Mouse (Mus musculus): ENCODE data around the gene Gli3.
A peak's percentile ranks its signal among the peaks of the same experiment; 100 is the strongest.

DNA sequence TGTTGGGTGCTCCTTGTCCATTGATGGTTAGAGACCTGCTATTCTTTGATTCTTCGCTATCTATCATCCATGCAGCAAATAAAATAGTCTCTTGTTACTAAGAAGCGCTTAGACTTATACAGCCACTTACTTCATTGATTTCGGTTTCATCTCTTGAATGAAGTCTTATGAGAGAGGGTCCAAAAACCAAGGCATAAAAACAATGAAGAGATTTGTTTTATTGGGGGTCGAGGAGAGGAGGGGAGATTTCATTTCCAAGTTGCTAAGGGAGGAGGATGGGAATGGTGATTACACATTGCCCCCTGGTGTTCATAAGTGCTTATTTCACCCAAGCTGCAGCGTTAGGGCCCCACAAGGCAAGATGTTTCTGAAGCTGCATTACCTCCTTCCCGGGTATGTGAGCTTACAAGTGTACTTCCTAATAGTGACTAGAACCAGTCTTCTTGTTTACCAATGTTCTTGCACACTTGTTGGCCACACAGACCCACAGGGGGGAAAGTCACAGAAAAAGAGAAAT is 299.9 kb downstream of the Gli3 start:
- TF ChIP-seq CTCF (IDR thresholded peaks at IDR 0.05; ENCODE audit: control insufficient read depth, insufficient read depth, insufficient read length), result peak; percentile 55
- no peak for TF ChIP-seq USF1 (IDR thresholded peaks at IDR 0.05; ENCODE audit: low read depth)
